In the genomic region with DNA sequence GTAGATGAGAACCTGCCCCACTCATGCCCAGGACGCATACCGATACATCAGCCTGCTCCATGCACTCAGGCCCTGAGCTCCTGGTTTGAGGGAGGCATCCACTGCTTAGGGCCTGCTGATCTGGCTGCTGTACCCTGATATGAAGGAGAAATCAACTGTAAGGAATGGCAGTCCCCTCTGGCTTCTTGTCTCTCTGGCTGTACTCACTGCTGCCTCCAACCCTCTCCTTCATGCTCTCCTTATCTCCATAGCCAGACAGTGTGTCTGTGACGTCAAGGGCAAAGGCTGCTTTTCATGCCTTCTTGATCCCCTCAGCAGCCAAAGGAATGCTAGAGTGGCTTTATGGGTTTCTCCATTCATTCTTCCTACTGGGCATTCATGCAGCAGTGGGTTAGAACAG, we compare ENCODE assay signal across 24 mouse cellular contexts.
DNase-seq lines count a peak whose midpoint lies in the region; ATAC-seq and TF ChIP-seq lines count a peak whose summit lies in the region.
"Had no signal": no experiment of that assay in that cellular context is flagged by ENCODE, and none has a peak within 500 bp of the region (broad histone marks: within the 10 kb centered on the region; RNA-seq: fewer than 3 reads in every experiment).

No protein-coding gene starts in this region.

- no peaks in the 10 kb centered on the region for H3K9me3 ChIP-seq in liver, embryonic 11.5 days (ENCODE audit: control insufficient read depth, low read length)
- H3K9me3 ChIP-seq: embryonic facial prominence, embryonic 15.5 days; forebrain, embryonic 13.5 days; heart, embryonic 12.5 days; intestine, embryonic 15.5 days; kidney, embryonic 15.5 days; neural tube, embryonic 12.5 days had no signal

- H3K9ac ChIP-seq in liver, embryonic 11.5 days (ENCODE audit: low read depth, low read length), result no peak overlapping the region
- H3K9ac ChIP-seq: embryonic facial prominence, embryonic 15.5 days; forebrain, embryonic 13.5 days; heart, embryonic 12.5 days; intestine, embryonic 15.5 days; kidney, embryonic 15.5 days; neural tube, embryonic 12.5 days had no signal

- H3K27ac ChIP-seq in cerebellum, adult 2 months (ENCODE audit: insufficient read depth, low read length), result peak overlapping the region; percentile 66
- H3K27ac ChIP-seq in layer of hippocampus, adult 2 months, result peak overlapping the region; percentile 50
- H3K27ac ChIP-seq in liver, embryonic 11.5 days (ENCODE audit: low read depth, low read length), result no peak overlapping the region
- H3K27ac ChIP-seq: embryonic facial prominence, embryonic 15.5 days; forebrain, embryonic 13.5 days; intestine, embryonic 15.5 days; kidney, embryonic 15.5 days; macrophage; neural tube, embryonic 12.5 days; stomach, postnatal 0 days had no signal

- H3K27me3 ChIP-seq in cerebellum, adult 2 months (ENCODE audit: control insufficient read depth, insufficient read depth, low read length), result no peaks in the 10 kb centered on the region
- no peaks in the 10 kb centered on the region for H3K27me3 ChIP-seq in liver, embryonic 11.5 days (replicated peaks; ENCODE audit: control insufficient read depth, insufficient read depth, low read length)
- H3K27me3 ChIP-seq: embryonic facial prominence, embryonic 15.5 days; forebrain, embryonic 13.5 days; heart, embryonic 12.5 days; intestine, embryonic 15.5 days; kidney, embryonic 15.5 days; neural tube, embryonic 12.5 days had no signal

- H3K4me2 ChIP-seq in liver, embryonic 11.5 days, result no peak overlapping the region
- H3K4me2 ChIP-seq: embryonic facial prominence, embryonic 15.5 days; forebrain, embryonic 13.5 days; heart, embryonic 12.5 days; intestine, embryonic 15.5 days; kidney, embryonic 15.5 days; neural tube, embryonic 12.5 days had no signal

- H3K36me3 ChIP-seq in liver, embryonic 11.5 days (ENCODE audit: control insufficient read depth, insufficient read depth, low read length), result no peaks in the 10 kb centered on the region
- H3K36me3 ChIP-seq: embryonic facial prominence, embryonic 15.5 days; G1E; heart, embryonic 12.5 days; intestine, embryonic 15.5 days; kidney, embryonic 15.5 days had no signal

- TF ChIP-seq CTCF in cerebellum, adult 2 months (IDR thresholded peaks at IDR 0.05; ENCODE audit: borderline replicate concordance, insufficient read depth, low read depth, low read length), result no peak
- no peak for TF ChIP-seq CTCF in layer of hippocampus, adult 2 months (conservative IDR thresholded peaks at IDR 0.05)

- DNase-seq in cerebellum, adult 2 months, result no peak
- no peak for DNase-seq in cerebellum, adult 11-12 months
- no peak for DNase-seq in layer of hippocampus, adult 2 months (ENCODE audit: low spot score in 2 of 2)
- no peak for DNase-seq in layer of hippocampus, adult 9-11 months
- DNase-seq in liver, embryonic 11.5 days (ENCODE audit: low spot score), result no peak
- DNase-seq in adrenal gland, adult 2 months, result no peak
- DNase-seq in right cerebral cortex, adult 18-20 months, result no peak
- DNase-seq: adrenal gland, postnatal 14 days; cerebellum, adult 9-11 months; gastrocnemius, postnatal 14 days; heart, postnatal 4 days; left cerebral cortex, postnatal 4 days; lung, adult 18-20 months had no signal

- ATAC-seq in liver, embryonic 11.5 days (replicated peaks; ENCODE audit: low FRiP score), result peak; percentile 94
- peak; percentile 54 for ATAC-seq in megakaryocyte-erythroid progenitor cell, adult 5-6 weeks (replicated peaks; ENCODE audit: low FRiP score, low TSS enrichment, poor library complexity, severe bottlenecking)
- ATAC-seq: CD4-positive, CD25-positive, alpha-beta regulatory T cell, adult 4 months; forebrain, embryonic 13.5 days; intestine, embryonic 15.5 days had no signal

- no peak overlapping the region for H3K4me3 ChIP-seq in cerebellum, adult 2 months (replicated peaks; ENCODE audit: insufficient read depth, low read depth, low read length)
- H3K4me3 ChIP-seq in layer of hippocampus, adult 2 months, result no peak overlapping the region
- no peak overlapping the region for H3K4me3 ChIP-seq in liver, embryonic 11.5 days (ENCODE audit: low read depth, low read length)
- H3K4me3 ChIP-seq: embryonic facial prominence, embryonic 15.5 days; forebrain, embryonic 13.5 days; heart, embryonic 12.5 days; intestine, embryonic 15.5 days; kidney, embryonic 15.5 days; neural tube, embryonic 12.5 days had no signal

- 60% methylated on average over 3 of the region's 3 CpGs for WGBS in cerebellum, adult 2 months
- WGBS in liver, embryonic 11.5 days, result 53% methylated on average over 3 of the region's 3 CpGs

- H3K4me1 ChIP-seq in cerebellum, adult 2 months (ENCODE audit: control insufficient read depth, insufficient read depth, low read length), result peaks cover 52% of the 10 kb centered on the region
- peaks cover 7% of the 10 kb centered on the region; the same call in 1 of the 2 replicates for H3K4me1 ChIP-seq in liver, embryonic 11.5 days (replicated peaks; ENCODE audit: control insufficient read depth, insufficient read depth, low read length)
- H3K4me1 ChIP-seq: embryonic facial prominence, embryonic 15.5 days; kidney, embryonic 15.5 days had no signal

- no peak for TF ChIP-seq POLR2A in cerebellum, adult 2 months (IDR thresholded peaks at IDR 0.05; ENCODE audit: borderline replicate concordance, insufficient read depth, low read length)
